Mouse (Mus musculus): Measurements from ENCODE around the gene Stox1. TPM values are rescaled to one million over a fixed set of nuclear protein-coding genes. Genes with fewer than 3 reads are reported as not detected.

Gene Stox1
- polyA plus RNA-seq, 1 experiment from 2014 or later = 1.4 TPM

GRCm38 (mm10) chr10:62713457-62713856, 12.5 kb downstream of the Stox1 start:
- DNase-seq (ENCODE audit: low spot score) (no peak), ATAC-seq (ENCODE audit: insufficient number of reproducible peaks, low FRiP score, low TSS enrichment, low read depth) (no peak)
- H3K27ac ChIP-seq (replicated peaks; ENCODE audit: low read depth, low read length) = no peak overlapping the region
- no peak overlapping the region for H3K4me2 ChIP-seq (ENCODE audit: low read depth, severe bottlenecking)
- no peaks in the 10 kb centered on the region for H3K36me3 ChIP-seq (ENCODE audit: control insufficient read depth, insufficient read depth, low read length)
- H3K4me3 ChIP-seq (ENCODE audit: low read depth, low read length) = no peak overlapping the region
- no peak overlapping the region for H3K9ac ChIP-seq (ENCODE audit: low read length)
- H3K27me3 ChIP-seq (ENCODE audit: control insufficient read depth, insufficient read depth, low read length) = no peaks in the 10 kb centered on the region
- WGBS = 84% methylated on average over 10 of the region's 10 CpGs
- H3K9me3 ChIP-seq (ENCODE audit: control insufficient read depth, low read length) = no peaks in the 10 kb centered on the region
- no peaks in the 10 kb centered on the region for H3K4me1 ChIP-seq (ENCODE audit: control insufficient read depth, insufficient read depth, low read length)

GRCm38 (mm10) chr10:62703579-62703978, 22.3 kb downstream of the Stox1 start:
- Histone ChIP-seq H3K36me3 (ENCODE audit: control insufficient read depth, insufficient read depth, low read length) (no peaks in the 10 kb centered on the region), H3K27ac (replicated peaks; ENCODE audit: low read depth, low read length) (no peak overlapping the region), H3K9me3 (ENCODE audit: control insufficient read depth, low read length) (no peaks in the 10 kb centered on the region), H3K27me3 (ENCODE audit: control insufficient read depth, insufficient read depth, low read length) (no peaks in the 10 kb centered on the region), H3K9ac (ENCODE audit: low read length) (no peak overlapping the region), H3K4me3 (ENCODE audit: low read depth, low read length) (no peak overlapping the region), H3K4me1 (ENCODE audit: control insufficient read depth, insufficient read depth, low read length) (no peaks in the 10 kb centered on the region), H3K4me2 (ENCODE audit: low read depth, severe bottlenecking) (no peak overlapping the region)
- DNase-seq (ENCODE audit: low spot score) (no peak), ATAC-seq (ENCODE audit: insufficient number of reproducible peaks, low FRiP score, low TSS enrichment, low read depth) (no peak)
- 78% methylated on average over 4 of the region's 4 CpGs for WGBS

GRCm38 (mm10) chr10:62702436-62702835, 23.5 kb downstream of the Stox1 start:
- no peaks in the 10 kb centered on the region for H3K27me3 ChIP-seq (ENCODE audit: control insufficient read depth, insufficient read depth, low read length)
- H3K4me2 ChIP-seq (ENCODE audit: low read depth, severe bottlenecking) = no peak overlapping the region
- H3K4me3 ChIP-seq (ENCODE audit: low read depth, low read length) = no peak overlapping the region
- no peaks in the 10 kb centered on the region for H3K36me3 ChIP-seq (ENCODE audit: control insufficient read depth, insufficient read depth, low read length)
- 85% methylated on average over 4 of the region's 4 CpGs for WGBS
- H3K4me1 ChIP-seq (ENCODE audit: control insufficient read depth, insufficient read depth, low read length) = no peaks in the 10 kb centered on the region
- no peak overlapping the region for H3K9ac ChIP-seq (ENCODE audit: low read length)
- ATAC-seq (ENCODE audit: insufficient number of reproducible peaks, low FRiP score, low TSS enrichment, low read depth) (no peak), DNase-seq (ENCODE audit: low spot score) (no peak)
- no peak overlapping the region for H3K27ac ChIP-seq (replicated peaks; ENCODE audit: low read depth, low read length)
- H3K9me3 ChIP-seq (ENCODE audit: control insufficient read depth, low read length) = no peaks in the 10 kb centered on the region

GRCm38 (mm10) chr10:62692771-62693170, 33.2 kb downstream of the Stox1 start:
- Histone ChIP-seq H3K4me3 (ENCODE audit: low read depth, low read length) (no peak overlapping the region), H3K36me3 (ENCODE audit: control insufficient read depth, insufficient read depth, low read length) (no peaks in the 10 kb centered on the region), H3K27ac (replicated peaks; ENCODE audit: low read depth, low read length) (no peak overlapping the region), H3K9ac (ENCODE audit: low read length) (no peak overlapping the region), H3K27me3 (ENCODE audit: control insufficient read depth, insufficient read depth, low read length) (no peaks in the 10 kb centered on the region), H3K4me2 (ENCODE audit: low read depth, severe bottlenecking) (no peak overlapping the region), H3K4me1 (ENCODE audit: control insufficient read depth, insufficient read depth, low read length) (no peaks in the 10 kb centered on the region), H3K9me3 (ENCODE audit: control insufficient read depth, low read length) (no peaks in the 10 kb centered on the region)
- ATAC-seq (ENCODE audit: insufficient number of reproducible peaks, low FRiP score, low TSS enrichment, low read depth) (no peak), DNase-seq (ENCODE audit: low spot score) (no peak)
- WGBS = 66% methylated on average over 8 of the region's 8 CpGs

- DNase-seq (ENCODE audit: low spot score) (no peak), ATAC-seq (ENCODE audit: insufficient number of reproducible peaks, low FRiP score, low TSS enrichment, low read depth) (no peak)
- Histone ChIP-seq H3K27ac (replicated peaks; ENCODE audit: low read depth, low read length) (no peak overlapping the region), H3K4me3 (ENCODE audit: low read depth, low read length) (no peak overlapping the region), H3K27me3 (ENCODE audit: control insufficient read depth, insufficient read depth, low read length) (no peaks in the 10 kb centered on the region), H3K9me3 (ENCODE audit: control insufficient read depth, low read length) (no peaks in the 10 kb centered on the region), H3K36me3 (ENCODE audit: control insufficient read depth, insufficient read depth, low read length) (no peaks in the 10 kb centered on the region), H3K4me2 (ENCODE audit: low read depth, severe bottlenecking) (no peak overlapping the region), H3K4me1 (ENCODE audit: control insufficient read depth, insufficient read depth, low read length) (peaks cover 3% of the 10 kb centered on the region), H3K9ac (ENCODE audit: low read length) (no peak overlapping the region)
- 76% methylated on average over 3 of the region's 3 CpGs for WGBS
Observed at GRCm38 (mm10) chr10:62692244-62692643, 33.7 kb downstream of the Stox1 start.

- Histone ChIP-seq H3K9me3 (ENCODE audit: control insufficient read depth, low read length) (no peaks in the 10 kb centered on the region), H3K4me2 (ENCODE audit: low read depth, severe bottlenecking) (no peak overlapping the region), H3K36me3 (ENCODE audit: control insufficient read depth, insufficient read depth, low read length) (no peaks in the 10 kb centered on the region), H3K4me3 (ENCODE audit: low read depth, low read length) (no peak overlapping the region), H3K27me3 (ENCODE audit: control insufficient read depth, insufficient read depth, low read length) (no peaks in the 10 kb centered on the region), H3K27ac (replicated peaks; ENCODE audit: low read depth, low read length) (0 out of 2 replicates have a peak overlapping the region, but pooled peaks have one; percentile 21), H3K9ac (ENCODE audit: low read length) (no peak overlapping the region), H3K4me1 (ENCODE audit: control insufficient read depth, insufficient read depth, low read length) (peaks cover 8% of the 10 kb centered on the region)
- ATAC-seq (ENCODE audit: insufficient number of reproducible peaks, low FRiP score, low TSS enrichment, low read depth) = peak; percentile 56; the same call in 1 of the 2 replicates
- 67% methylated on average over 15 of the region's 15 CpGs for whole genome bisulfite sequencing
- DNase-seq (ENCODE audit: low spot score) = no peak
Observed at GRCm38 (mm10) chr10:62687032-62687674, 38.8 kb downstream of the Stox1 start.

- no peaks in the 10 kb centered on the region for H3K27me3 ChIP-seq (ENCODE audit: control insufficient read depth, insufficient read depth, low read length)
- H3K9me3 ChIP-seq (ENCODE audit: control insufficient read depth, low read length) = peaks cover 4% of the 10 kb centered on the region; the same call in 1 of the 2 replicates
- WGBS = 54% methylated on average over 5 of the region's 5 CpGs
- no peak overlapping the region for H3K9ac ChIP-seq (ENCODE audit: low read length)
- no peak overlapping the region for H3K4me3 ChIP-seq (ENCODE audit: low read depth, low read length)
- peaks cover 8% of the 10 kb centered on the region for H3K4me1 ChIP-seq (ENCODE audit: control insufficient read depth, insufficient read depth, low read length)
- H3K4me2 ChIP-seq (ENCODE audit: low read depth, severe bottlenecking) = no peak overlapping the region
- H3K36me3 ChIP-seq (ENCODE audit: control insufficient read depth, insufficient read depth, low read length) = no peaks in the 10 kb centered on the region
- DNase-seq (ENCODE audit: low spot score) (peak; percentile 43), ATAC-seq (ENCODE audit: insufficient number of reproducible peaks, low FRiP score, low TSS enrichment, low read depth) (no peak)
- H3K27ac ChIP-seq (replicated peaks; ENCODE audit: low read depth, low read length) = no peak overlapping the region
Observed at GRCm38 (mm10) chr10:62683043-62683442, 42.9 kb downstream of the Stox1 start.

GRCm38 (mm10) chr10:62679833-62680232, 46.1 kb downstream of the Stox1 start:
- H3K27ac ChIP-seq (replicated peaks; ENCODE audit: low read depth, low read length) = no peak overlapping the region
- ATAC-seq (ENCODE audit: insufficient number of reproducible peaks, low FRiP score, low TSS enrichment, low read depth) (no peak), DNase-seq (ENCODE audit: low spot score) (no peak)
- H3K9ac ChIP-seq (ENCODE audit: low read length) = no peak overlapping the region
- no peak overlapping the region for H3K4me2 ChIP-seq (ENCODE audit: low read depth, severe bottlenecking)
- H3K9me3 ChIP-seq (ENCODE audit: control insufficient read depth, low read length) = peaks cover 4% of the 10 kb centered on the region; the same call in 1 of the 2 replicates
- H3K27me3 ChIP-seq (ENCODE audit: control insufficient read depth, insufficient read depth, low read length) = no peaks in the 10 kb centered on the region
- no peaks in the 10 kb centered on the region for H3K36me3 ChIP-seq (ENCODE audit: control insufficient read depth, insufficient read depth, low read length)
- H3K4me1 ChIP-seq (ENCODE audit: control insufficient read depth, insufficient read depth, low read length) = no peaks in the 10 kb centered on the region
- 74% methylated on average over 1 of the region's 1 CpGs for WGBS
- H3K4me3 ChIP-seq (ENCODE audit: low read depth, low read length) = no peak overlapping the region

GRCm38 (mm10) chr10:62677329-62677728, 48.6 kb downstream of the Stox1 start:
- Histone ChIP-seq H3K9ac (ENCODE audit: low read length) (no peak overlapping the region), H3K4me3 (ENCODE audit: low read depth, low read length) (no peak overlapping the region), H3K4me1 (ENCODE audit: control insufficient read depth, insufficient read depth, low read length) (no peaks in the 10 kb centered on the region), H3K9me3 (ENCODE audit: control insufficient read depth, low read length) (peaks cover 4% of the 10 kb centered on the region; the same call in 1 of the 2 replicates), H3K4me2 (ENCODE audit: low read depth, severe bottlenecking) (no peak overlapping the region), H3K36me3 (ENCODE audit: control insufficient read depth, insufficient read depth, low read length) (no peaks in the 10 kb centered on the region), H3K27me3 (ENCODE audit: control insufficient read depth, insufficient read depth, low read length) (no peaks in the 10 kb centered on the region), H3K27ac (replicated peaks; ENCODE audit: low read depth, low read length) (no peak overlapping the region)
- 85% methylated on average over 5 of the region's 5 CpGs for WGBS
- no peak for DNase-seq (ENCODE audit: low spot score)
- ATAC-seq (ENCODE audit: insufficient number of reproducible peaks, low FRiP score, low TSS enrichment, low read depth) = no peak
